Comparison of ENCODE assay signal across 7 mouse cellular contexts in genomic region chr8:84236998-84237473, GRCm38 (mm10). TPM values are rescaled to one million over a fixed set of nuclear protein-coding genes. Genes with fewer than 3 reads are reported as not detected.
DNase-seq lines count a peak whose midpoint lies in the region; ATAC-seq and TF ChIP-seq lines count a peak whose summit lies in the region.

TSS of gene Zswim4 (minus strand) at chr8:84237055.

- peaks cover 28% of the 10 kb centered on the region for H3K4me1 ChIP-seq in embryonic facial prominence, embryonic 10.5 days
- 0 out of 2 replicates have a peak, but pooled peaks cover 6% of the 10 kb centered on the region for H3K4me1 ChIP-seq in intestine, postnatal 0 days (replicated peaks; ENCODE audit: control insufficient read depth, insufficient read depth, low read length)
- H3K4me1 ChIP-seq in midbrain, embryonic 12.5 days: peaks cover 28% of the 10 kb centered on the region
- peaks cover 13% of the 10 kb centered on the region for H3K4me1 ChIP-seq in small intestine, adult 2 months (ENCODE audit: control insufficient read depth, insufficient read depth, insufficient read length, low read length)

- no peak for TF ChIP-seq CTCF in intestine, postnatal 0 days (IDR thresholded peaks at IDR 0.05; ENCODE audit: low read depth)
- no peak for TF ChIP-seq CTCF in small intestine, adult 2 months (IDR thresholded peaks at IDR 0.05; ENCODE audit: extremely low read depth, insufficient read length, insufficient replicate concordance, low read depth, low read length)

- peak within 1 kb of the TSS; percentile 89 for H3K9ac ChIP-seq in intestine, postnatal 0 days (ENCODE audit: low read depth, low read length)
- H3K9ac ChIP-seq in midbrain, embryonic 12.5 days (replicated peaks): peak within 1 kb of the TSS; percentile 95

- peak; percentile 97 for DNase-seq in adrenal gland, postnatal 10 days
- DNase-seq in embryonic facial prominence, embryonic 10.5 days (ENCODE audit: low spot score): peak; percentile 98
- peak; percentile 98 for DNase-seq in gonadal fat pad, adult 2 months (ENCODE audit: low read depth)
- DNase-seq in left cerebral cortex, postnatal 4 days: peak; percentile 97

- peak within 1 kb of the TSS; percentile 96 for H3K4me2 ChIP-seq in intestine, postnatal 0 days (replicated peaks; ENCODE audit: low read depth)
- H3K4me2 ChIP-seq in midbrain, embryonic 12.5 days (replicated peaks): peak within 1 kb of the TSS; percentile 72

- no peaks in the 10 kb centered on the region for H3K9me3 ChIP-seq in embryonic facial prominence, embryonic 10.5 days
- H3K9me3 ChIP-seq in intestine, postnatal 0 days (ENCODE audit: control insufficient read depth): no peaks in the 10 kb centered on the region
- H3K9me3 ChIP-seq in midbrain, embryonic 12.5 days: no peaks in the 10 kb centered on the region

- H3K27ac ChIP-seq in embryonic facial prominence, embryonic 10.5 days (replicated peaks): peak within 1 kb of the TSS; percentile 97
- H3K27ac ChIP-seq in intestine, postnatal 0 days (ENCODE audit: low read depth, low read length): peak within 1 kb of the TSS; percentile 55
- peak within 1 kb of the TSS; percentile 81 for H3K27ac ChIP-seq in midbrain, embryonic 12.5 days (replicated peaks)
- H3K27ac ChIP-seq in small intestine, adult 2 months (ENCODE audit: insufficient read depth, low read depth, low read length): peak within 1 kb of the TSS; percentile 67

- ATAC-seq in intestine, postnatal 0 days: peak; percentile 98
- peak; percentile 98 for ATAC-seq in midbrain, embryonic 12.5 days (ENCODE audit: low FRiP score, low read depth)

- peaks cover 29% of the 10 kb centered on the region for H3K36me3 ChIP-seq in embryonic facial prominence, embryonic 10.5 days (replicated peaks)
- H3K36me3 ChIP-seq in intestine, postnatal 0 days (ENCODE audit: control insufficient read depth, insufficient read depth): no peaks in the 10 kb centered on the region
- H3K36me3 ChIP-seq in midbrain, embryonic 12.5 days: peaks cover 30% of the 10 kb centered on the region
- H3K36me3 ChIP-seq in small intestine, adult 2 months (ENCODE audit: control insufficient read depth, insufficient read depth, low read length): no peaks in the 10 kb centered on the region; the same call in 1 of the 2 replicates

- WGBS in embryonic facial prominence, embryonic 10.5 days: under 1% methylated on average over 35 of the region's 35 CpGs
- under 1% methylated on average over 35 of the region's 35 CpGs for WGBS in intestine, postnatal 0 days
- WGBS in midbrain, embryonic 12.5 days: 0% methylated on average over 35 of the region's 35 CpGs
- WGBS in small intestine, adult 2 months: under 1% methylated on average over 35 of the region's 35 CpGs

- intact Hi-C loops in left cerebral cortex, postnatal 4 days (cut with DNase I): no loop called here

- TF ChIP-seq POLR2A in small intestine, adult 2 months (IDR thresholded peaks at IDR 0.05; ENCODE audit: low read depth, low read length): no peak; the same call in 1 of the 2 replicates

- no peaks in the 10 kb centered on the region for H3K27me3 ChIP-seq in embryonic facial prominence, embryonic 10.5 days (replicated peaks; ENCODE audit: low read depth, poor library complexity, severe bottlenecking)
- no peaks in the 10 kb centered on the region for H3K27me3 ChIP-seq in intestine, postnatal 0 days (replicated peaks; ENCODE audit: control insufficient read depth, insufficient read depth, low read length)
- H3K27me3 ChIP-seq in midbrain, embryonic 12.5 days: no peaks in the 10 kb centered on the region
- H3K27me3 ChIP-seq in small intestine, adult 2 months (ENCODE audit: control insufficient read depth, insufficient read depth, low read length): no peaks in the 10 kb centered on the region

- peak within 1 kb of the TSS; percentile 98 for H3K4me3 ChIP-seq in embryonic facial prominence, embryonic 10.5 days
- peak within 1 kb of the TSS; percentile 89 for H3K4me3 ChIP-seq in intestine, postnatal 0 days (ENCODE audit: low read depth, low read length)
- peak within 1 kb of the TSS; percentile 91 for H3K4me3 ChIP-seq in midbrain, embryonic 12.5 days
- peak within 1 kb of the TSS; percentile 82 for H3K4me3 ChIP-seq in small intestine, adult 2 months (ENCODE audit: low read depth, low read length)

RNA-seq across cellular contexts. Expression of gene Zswim4, which starts in this region (rescaled TPM):
- total RNA-seq in adrenal gland, postnatal 10 days (2021): 10 to 100 TPM; 22.7 to 26.3 TPM
- polyA plus RNA-seq in embryonic facial prominence, embryonic 10.5 days (2016; fragmentation: Nextera tagmentation; extraction: Ambion mirVana): 37.2 and 41.7 TPM in 2 replicates
- 9.3 and 10.0 TPM in 2 replicates for polyA plus RNA-seq in gonadal fat pad, adult 2 months (2012; rRNA removed)
- polyA plus RNA-seq in intestine, postnatal 0 days (2015; fragmentation: Nextera tagmentation; extraction: Ambion mirVana): 3.7 and 3.8 TPM in 2 replicates
- 10 to 100 TPM; 22.9 to 23.3 TPM for total RNA-seq in left cerebral cortex, postnatal 4 days (2021)
- 55.3 and 55.7 TPM in 2 replicates for polyA plus RNA-seq in midbrain, embryonic 12.5 days (2016; fragmentation: Nextera tagmentation; extraction: Ambion mirVana)
- 8.1 and 30.0 TPM in 2 replicates for polyA plus RNA-seq in small intestine, adult 2 months (2012; rRNA removed)

Comparison
In these comparisons a context has a peak if more than half of its experiments do, and no peak if none do; other contexts are left out.
1. Peak in every context shown above with its lines: DNase-seq, ATAC-seq, H3K4me3 ChIP-seq and H3K27ac ChIP-seq.